ENCODE assay signal across 8 mouse cellular contexts in the genomic region with DNA sequence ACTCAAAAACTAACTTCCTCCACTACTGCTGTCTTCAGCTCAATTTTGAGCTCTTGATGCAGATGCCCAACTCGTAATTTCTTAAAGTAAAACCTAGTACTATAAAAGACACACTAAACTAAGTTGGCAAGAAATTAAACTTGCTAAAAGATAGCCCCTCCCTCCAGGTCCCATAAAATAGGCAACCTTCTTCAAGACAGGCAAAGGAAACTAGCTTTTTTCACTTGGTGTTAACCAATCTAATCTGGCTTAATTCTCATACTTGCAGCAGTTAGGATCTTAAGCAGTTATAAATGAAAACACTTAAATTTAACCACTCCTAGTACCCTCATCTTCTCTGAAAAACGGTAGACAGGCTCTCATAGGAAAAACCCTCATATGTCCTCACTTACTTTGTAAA. TPM values are rescaled to one million over a fixed set of nuclear protein-coding genes. Genes with fewer than 3 reads are reported as not detected.
DNase-seq lines count a peak whose midpoint lies in the region; ATAC-seq lines count a peak whose summit lies in the region.
"Had no signal": no experiment of that assay in that cellular context is flagged by ENCODE, and none has a peak within 500 bp of the region (broad histone marks: within the 10 kb centered on the region; RNA-seq: fewer than 3 reads in every experiment).

No protein-coding gene starts in this region.

- DNase-seq in liver, embryonic 13.5 days: no peak
- no peak for DNase-seq in right cerebral cortex, adult 2 months (ENCODE audit: low spot score in 2 of 2)
- DNase-seq in adrenal gland, postnatal 4 days (ENCODE audit: low spot score in 2 of 2): no peak
- DNase-seq in c-Kit-positive CD71-positive TER-119-positive erythroid progenitor cells, embryonic 14.5 days (ENCODE audit: low spot score): no peak
- DNase-seq: adrenal gland, postnatal 25 days had no signal

- 23% methylated on average over 2 of the region's 2 CpGs for whole genome bisulfite sequencing in forebrain, embryonic 16.5 days
- 18% methylated on average over 2 of the region's 2 CpGs for WGBS in liver, embryonic 13.5 days (ENCODE audit: insufficient replicate concordance)

- no peak overlapping the region for H3K27ac ChIP-seq in forebrain, embryonic 16.5 days (ENCODE audit: low read length)
- no peak overlapping the region for H3K27ac ChIP-seq in liver, embryonic 13.5 days

- H3K4me2 ChIP-seq in forebrain, embryonic 16.5 days (ENCODE audit: low read length): peak overlapping the region; percentile 96
- H3K4me2 ChIP-seq in liver, embryonic 13.5 days: peak overlapping the region; percentile 78

- H3K36me3 ChIP-seq in megakaryocyte, embryonic 14.5 days (replicated peaks; ENCODE audit: low read length): peaks cover 6% of the 10 kb centered on the region
- no peaks in the 10 kb centered on the region for H3K36me3 ChIP-seq in forebrain, embryonic 16.5 days (ENCODE audit: control insufficient read depth, insufficient read depth)
- no peaks in the 10 kb centered on the region for H3K36me3 ChIP-seq in liver, embryonic 13.5 days

- no peaks in the 10 kb centered on the region for H3K27me3 ChIP-seq in megakaryocyte, embryonic 14.5 days (replicated peaks)
- no peaks in the 10 kb centered on the region for H3K27me3 ChIP-seq in forebrain, embryonic 16.5 days (replicated peaks; ENCODE audit: control insufficient read depth, insufficient read depth, low read length)
- H3K27me3 ChIP-seq in liver, embryonic 13.5 days: no peaks in the 10 kb centered on the region

- H3K4me3 ChIP-seq in megakaryocyte, embryonic 14.5 days (replicated peaks): peak overlapping the region; percentile 100
- peak overlapping the region; percentile 70 for H3K4me3 ChIP-seq in forebrain, embryonic 16.5 days (replicated peaks; ENCODE audit: low read length)
- H3K4me3 ChIP-seq in liver, embryonic 13.5 days (replicated peaks): peak overlapping the region; percentile 91

- no peaks in the 10 kb centered on the region for H3K9me3 ChIP-seq in megakaryocyte, embryonic 14.5 days
- no peaks in the 10 kb centered on the region for H3K9me3 ChIP-seq in forebrain, embryonic 16.5 days (ENCODE audit: control insufficient read depth, low read length)
- no peaks in the 10 kb centered on the region for H3K9me3 ChIP-seq in liver, embryonic 13.5 days (replicated peaks)

- no peak for ATAC-seq in megakaryocyte, adult 5-6 weeks (ENCODE audit: poor library complexity, severe bottlenecking)
- ATAC-seq in forebrain, embryonic 16.5 days: no peak
- no peak for ATAC-seq in liver, embryonic 13.5 days (ENCODE audit: low read depth)

- H3K9ac ChIP-seq in forebrain, embryonic 16.5 days (replicated peaks; ENCODE audit: low read depth, low read length): no peak overlapping the region
- peak overlapping the region; percentile 97 for H3K9ac ChIP-seq in liver, embryonic 13.5 days

- H3K4me1 ChIP-seq in megakaryocyte, embryonic 14.5 days: peaks cover 45% of the 10 kb centered on the region
- H3K4me1 ChIP-seq in forebrain, embryonic 16.5 days (replicated peaks; ENCODE audit: control insufficient read depth, insufficient read depth, low read length): peaks cover 27% of the 10 kb centered on the region
- peaks cover 61% of the 10 kb centered on the region for H3K4me1 ChIP-seq in liver, embryonic 13.5 days (replicated peaks)

RNA-seq across cellular contexts. Expression of a gene that starts 2.3 kb away (rescaled TPM):
- 106 and 348 TPM in 2 replicates for polyA plus RNA-seq in megakaryocyte, embryonic 14.5 days (2012; ENCODE audit: insufficient read depth, low replicate concordance)
- 45.6 and 50.8 TPM in 2 replicates for total RNA-seq in megakaryocyte, adult 5-6 weeks (2015)
- 35.9 and 43.4 TPM in 2 replicates for total RNA-seq in megakaryocyte, adult 5-6 weeks (2017)
- 33.2 and 38.8 TPM in 2 replicates for polyA plus RNA-seq in forebrain, embryonic 16.5 days (2015; fragmentation: Nextera tagmentation; extraction: Ambion mirVana)
- polyA plus RNA-seq in liver, embryonic 13.5 days (2015; fragmentation: Nextera tagmentation; extraction: Ambion mirVana): 8.7 and 9.3 TPM in 2 replicates
- 10 to 100 TPM; 51.6 to 55.4 TPM for total RNA-seq in adrenal gland, postnatal 4 days (2021)

RNA-seq across cellular contexts. Expression of a gene that starts 59.5 kb away (rescaled TPM):
- polyA plus RNA-seq in megakaryocyte, embryonic 14.5 days (2012; ENCODE audit: insufficient read depth, low replicate concordance): 0.20 TPM in 1 of 2 replicates, not detected in the other
- 28.9 and 31.7 TPM in 2 replicates for total RNA-seq in megakaryocyte, adult 5-6 weeks (2015)
- total RNA-seq in megakaryocyte, adult 5-6 weeks (2017): 25.4 and 31.8 TPM in 2 replicates
- polyA plus RNA-seq in forebrain, embryonic 16.5 days (2015; fragmentation: Nextera tagmentation; extraction: Ambion mirVana): 53.7 and 55.4 TPM in 2 replicates
- polyA plus RNA-seq in liver, embryonic 13.5 days (2015; fragmentation: Nextera tagmentation; extraction: Ambion mirVana): 33.8 and 42.2 TPM in 2 replicates
- total RNA-seq in adrenal gland, postnatal 4 days (2021): 10 to 100 TPM; 27.0 to 27.3 TPM

Comparison
In these comparisons a context has a peak if more than half of its experiments do, and no peak if none do; other contexts are left out.
1. RNA of a gene that starts 59.5 kb away (polyA plus RNA-seq): 53.7 to 55.4 TPM in forebrain, embryonic 16.5 days and 33.8 to 42.2 TPM in liver, embryonic 13.5 days; 0.20 TPM in megakaryocyte, embryonic 14.5 days; every median in the first group is over 10 times any median in the second.
2. Peak in every context shown above with its lines, with median percentiles within 50 percentile points of each other: H3K4me3 ChIP-seq.